Mouse (Mus musculus) midbrain, postnatal 0 days (tissue): ENCODE data around the gene Homez. TPM values are rescaled to one million over a fixed set of nuclear protein-coding genes. Genes with fewer than 3 reads are reported as not detected.

Experiments
- ATAC-seq: fragments of 200-750 bp; cut with Nextera tagmentation; 2 replicates; pipeline ENCODE4 v1.8.0; 2017; ENCODE audit warnings: moderate number of reproducible peaks, mild to moderate bottlenecking, moderate TSS enrichment, moderate library complexity; ENCODE audit not compliant: low FRiP score
- DNase-seq: peaks from one replicate; pipeline ENCODE4 v3.0.0-alpha.2; 2015; ENCODE audit warnings: low spot score
- H3K27ac ChIP-seq: fragments of 300-500 bp; sonication (generic); 2 replicates; pipeline ENCODE4 v1.5.1; 2014; ENCODE audit warnings: low read depth, mild to moderate bottlenecking, low read length, mixed read lengths
- H3K27me3 ChIP-seq: fragments of 300-500 bp; sonication (generic); 2 replicates; pipeline ENCODE4 v1.6.1; 2014; ENCODE audit warnings: low read length, control low read depth, mixed read lengths; ENCODE audit not compliant: insufficient read depth
- H3K36me3 ChIP-seq: fragments of 300-500 bp; sonication (generic); 2 replicates; pipeline ENCODE4 v1.6.1; 2014; ENCODE audit warnings: low read length, control low read depth, mixed read lengths; ENCODE audit not compliant: insufficient read depth
- H3K4me1 ChIP-seq: fragments of 300-500 bp; sonication (generic); 2 replicates; pipeline ENCODE4 v1.6.1; 2014; ENCODE audit warnings: mild to moderate bottlenecking, control low read depth, antibody characterized with exemption, low read length, mixed read lengths; ENCODE audit not compliant: insufficient read depth
- H3K4me2 ChIP-seq: fragments of 300-500 bp; sonication (generic); 2 replicates; pipeline ENCODE4 v1.6.1; 2014; ENCODE audit warnings: low read depth, mild to moderate bottlenecking, low read length, mixed read lengths; ENCODE audit not compliant: poor library complexity, severe bottlenecking
- H3K4me3 ChIP-seq: fragments of 300-500 bp; sonication (generic); 2 replicates; pipeline ENCODE4 v1.5.1; 2014; ENCODE audit warnings: low read depth, mild to moderate bottlenecking, low read length, moderate library complexity
- H3K9ac ChIP-seq: fragments of 300-500 bp; sonication (generic); replicated peaks from 2 replicates; pipeline ENCODE4 v1.6.1; 2014; ENCODE audit warnings: mild to moderate bottlenecking, low read length, moderate library complexity, mixed read lengths; ENCODE audit not compliant: poor library complexity, severe bottlenecking
- H3K9me3 ChIP-seq: fragments of 300-500 bp; sonication (generic); 2 replicates; pipeline ENCODE4 v1.6.1; 2016; ENCODE audit warnings: low read length, control low read depth
- CTCF ChIP-seq: IDR thresholded peaks from 2 replicates; pipeline ENCODE4 v1.5.1; 2016; ENCODE audit warnings: antibody characterized with exemption, mild to moderate bottlenecking
- WGBS: fragments of 180-500 bp; shearing (Covaris S2); extraction: QIAGEN DNeasy Blood & Tissue Kit; methylation state at CpG from one replicate; pipeline ENCODE4 v1.1.7; 2014; 5-methylcytosine and 5-hydroxymethylcytosine counted together
- polyA plus RNA-seq: library from polyadenylated mRNA; unstranded; fragments of >200 nt; fragmentation: Nextera tagmentation; extraction: Ambion mirVana; gene quantifications from 2 replicates; pipeline ENCODE4 v1.2.1, GENCODE M21; 2015
- total RNA-seq: library from RNA; depleted of rRNA; stranded (reverse); fragments of >200 nt; gene quantifications from 2 replicates; pipeline ENCODE4 v1.2.3, GENCODE M21; 2014

Gene Homez
- total and polyA plus RNA-seq, 2 experiments from 2014 or later, result 8.0 to 9.4 TPM

DNA sequence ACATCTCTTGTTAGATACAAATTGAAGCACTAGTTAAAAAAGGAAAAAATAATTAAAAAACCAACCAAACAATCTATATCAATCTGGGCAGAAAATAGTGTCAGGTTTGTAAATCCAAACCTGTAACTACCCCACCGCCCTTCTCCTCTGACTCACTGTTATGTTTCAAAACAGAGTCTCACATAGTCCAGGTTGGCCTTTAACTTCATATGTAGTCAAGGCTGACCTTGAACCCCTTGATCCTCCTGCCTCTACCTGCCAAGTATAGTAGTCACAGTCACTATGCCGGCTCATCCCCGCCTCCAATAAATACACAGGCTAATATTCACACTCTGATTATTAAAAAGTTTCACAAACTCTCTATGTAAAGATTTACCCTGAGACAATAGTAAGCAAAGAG, 15.0 kb downstream of the Homez start:
- no peak for TF ChIP-seq CTCF
- no peak overlapping the region for H3K4me2 ChIP-seq
- ATAC-seq (no peak), DNase-seq (no peak)
- H3K36me3 ChIP-seq, result peaks cover 17% of the 10 kb centered on the region; the same call in 1 of the 2 replicates
- H3K27ac ChIP-seq, result no peak overlapping the region
- no peaks in the 10 kb centered on the region for H3K9me3 ChIP-seq
- WGBS, result 96% methylated on average over 3 of the region's 3 CpGs
- H3K9ac ChIP-seq, result no peak overlapping the region
- no peaks in the 10 kb centered on the region for H3K4me1 ChIP-seq
- H3K27me3 ChIP-seq, result no peaks in the 10 kb centered on the region
- no peak overlapping the region for H3K4me3 ChIP-seq

DNA sequence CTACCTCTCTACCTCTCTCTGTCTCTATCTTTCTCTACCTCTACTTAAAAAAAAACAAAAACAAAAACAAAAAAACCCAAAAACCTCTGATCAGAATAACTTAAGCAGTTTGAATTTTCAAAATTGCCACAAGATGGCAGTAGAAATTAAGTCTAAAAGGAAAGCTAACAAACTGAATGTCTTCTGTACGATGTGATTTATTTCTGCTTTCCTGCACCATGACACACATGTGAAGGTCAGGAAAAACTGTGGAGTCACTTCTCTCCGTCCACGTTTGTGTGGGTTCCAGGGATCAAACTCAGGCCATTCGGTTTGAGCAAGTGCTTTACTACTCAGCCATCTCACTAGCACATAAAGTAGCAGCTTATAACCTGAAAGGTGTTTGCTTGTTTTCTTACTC, 27.3 kb downstream of the Homez start:
- peak; percentile 80 for DNase-seq
- H3K4me3 ChIP-seq, result no peak overlapping the region
- H3K36me3 ChIP-seq, result no peaks in the 10 kb centered on the region
- H3K9me3 ChIP-seq, result no peaks in the 10 kb centered on the region
- H3K4me1 ChIP-seq, result no peaks in the 10 kb centered on the region
- peak; percentile 49; the same call in 1 of the 2 replicates for ATAC-seq
- no peaks in the 10 kb centered on the region for H3K27me3 ChIP-seq
- no peak overlapping the region for H3K27ac ChIP-seq
- H3K9ac ChIP-seq, result no peak overlapping the region
- TF ChIP-seq CTCF, result peak; percentile 73
- H3K4me2 ChIP-seq, result no peak overlapping the region
- WGBS, result 1% methylated on average over 4 of the region's 4 CpGs

DNA sequence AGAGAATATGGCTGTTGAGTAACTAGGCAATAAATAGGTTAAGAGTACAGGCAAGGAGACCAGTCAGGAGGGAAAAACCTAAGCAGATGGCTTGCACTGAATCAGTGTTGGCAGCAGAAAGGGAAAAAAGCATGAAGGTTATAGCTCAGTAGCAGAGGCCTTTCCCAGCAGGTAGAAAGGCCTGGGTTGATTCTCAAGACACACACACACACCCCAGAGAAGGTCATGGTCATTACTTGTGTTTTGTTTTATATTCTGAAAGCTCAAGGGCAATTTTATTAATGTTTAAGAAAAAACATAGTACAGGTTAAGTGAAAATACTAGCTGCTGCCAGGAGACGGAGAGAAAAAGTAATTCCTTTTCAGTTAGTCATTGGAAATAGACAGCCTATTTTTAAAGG, 47.0 kb downstream of the Homez start:
- H3K27ac ChIP-seq, result no peak overlapping the region
- H3K4me1 ChIP-seq, result no peaks in the 10 kb centered on the region
- no peak for ATAC-seq
- no peak overlapping the region for H3K4me3 ChIP-seq
- TF ChIP-seq CTCF, result no peak
- H3K4me2 ChIP-seq, result no peak overlapping the region
- H3K27me3 ChIP-seq, result no peaks in the 10 kb centered on the region
- H3K36me3 ChIP-seq, result no peaks in the 10 kb centered on the region
- no peak for DNase-seq
- 98% methylated on average over 1 of the region's 1 CpGs for WGBS
- no peaks in the 10 kb centered on the region for H3K9me3 ChIP-seq
- no peak overlapping the region for H3K9ac ChIP-seq

DNA sequence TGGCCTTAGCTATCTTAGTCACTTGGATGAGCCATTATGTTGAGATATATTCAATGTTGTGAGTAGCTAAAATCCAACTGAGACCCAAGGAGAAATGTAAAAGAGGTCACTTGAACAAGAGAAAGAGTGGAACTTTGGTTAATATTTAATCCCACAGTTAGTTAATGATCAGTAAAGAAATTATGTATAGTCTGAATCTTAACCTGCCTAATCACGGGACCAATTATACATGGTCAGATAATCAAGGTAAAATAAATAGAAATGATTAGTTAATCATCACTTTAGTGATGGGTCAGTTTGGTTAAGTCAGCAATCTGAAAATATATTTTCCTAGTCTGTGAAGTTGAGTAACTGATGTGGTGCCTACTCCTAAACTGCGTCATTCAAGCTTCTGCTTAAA, 48.5 kb downstream of the Homez start:
- H3K27me3 ChIP-seq, result no peaks in the 10 kb centered on the region
- no peaks in the 10 kb centered on the region for H3K9me3 ChIP-seq
- no peak overlapping the region for H3K27ac ChIP-seq
- no peak overlapping the region for H3K4me2 ChIP-seq
- WGBS, result 87% methylated on average over 2 of the region's 2 CpGs
- H3K4me3 ChIP-seq, result no peak overlapping the region
- TF ChIP-seq CTCF, result no peak
- no peaks in the 10 kb centered on the region for H3K4me1 ChIP-seq
- DNase-seq, result no peak
- ATAC-seq, result no peak
- no peak overlapping the region for H3K9ac ChIP-seq
- no peaks in the 10 kb centered on the region for H3K36me3 ChIP-seq

DNA sequence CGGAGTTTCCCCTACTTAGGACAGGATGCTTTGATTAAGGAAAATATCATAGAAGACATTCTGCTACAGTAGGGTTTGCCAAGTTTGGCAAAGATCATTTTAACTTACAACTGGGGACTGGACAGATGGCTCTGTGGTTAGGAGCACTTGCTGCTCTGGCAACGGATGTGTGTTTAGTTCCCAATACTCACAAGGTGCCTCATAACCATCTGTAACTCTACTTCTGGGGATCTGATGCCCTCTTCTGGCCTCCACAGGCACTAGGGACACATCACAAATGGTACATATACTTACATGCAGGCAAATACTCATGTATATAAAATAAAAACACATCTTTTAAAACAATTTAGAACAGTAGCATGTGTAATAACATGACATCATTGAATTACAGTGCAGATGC, 53.0 kb downstream of the Homez start:
- H3K4me3 ChIP-seq, result no peak overlapping the region
- H3K27me3 ChIP-seq, result no peaks in the 10 kb centered on the region
- H3K9me3 ChIP-seq, result no peaks in the 10 kb centered on the region
- DNase-seq, result peak; percentile 45
- peak; percentile 75 for TF ChIP-seq CTCF
- ATAC-seq, result no peak
- no peaks in the 10 kb centered on the region for H3K36me3 ChIP-seq
- H3K27ac ChIP-seq, result no peak overlapping the region
- 54% methylated on average over 2 of the region's 2 CpGs for WGBS
- no peaks in the 10 kb centered on the region for H3K4me1 ChIP-seq
- no peak overlapping the region for H3K9ac ChIP-seq
- no peak overlapping the region for H3K4me2 ChIP-seq

DNA sequence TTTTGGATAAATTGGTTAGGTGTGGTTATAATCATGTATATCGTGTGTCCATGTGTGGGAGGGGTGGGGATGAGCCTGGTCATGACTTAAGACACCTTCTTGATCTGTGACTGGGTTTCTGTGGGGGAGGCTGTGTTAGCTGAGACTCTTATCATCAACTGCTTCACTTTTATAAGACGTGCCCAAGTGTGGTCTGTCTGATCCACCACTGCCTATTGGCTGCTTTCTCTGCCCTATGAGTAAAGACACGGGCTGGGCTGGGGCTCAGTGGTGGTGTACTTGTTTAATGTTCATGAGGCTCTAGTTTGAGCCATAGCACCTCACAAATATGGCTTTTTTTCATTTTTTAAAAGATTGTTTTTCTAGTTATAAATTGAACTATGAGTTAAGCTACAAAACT, 55.0 kb downstream of the Homez start:
- TF ChIP-seq CTCF, result no peak

DNA sequence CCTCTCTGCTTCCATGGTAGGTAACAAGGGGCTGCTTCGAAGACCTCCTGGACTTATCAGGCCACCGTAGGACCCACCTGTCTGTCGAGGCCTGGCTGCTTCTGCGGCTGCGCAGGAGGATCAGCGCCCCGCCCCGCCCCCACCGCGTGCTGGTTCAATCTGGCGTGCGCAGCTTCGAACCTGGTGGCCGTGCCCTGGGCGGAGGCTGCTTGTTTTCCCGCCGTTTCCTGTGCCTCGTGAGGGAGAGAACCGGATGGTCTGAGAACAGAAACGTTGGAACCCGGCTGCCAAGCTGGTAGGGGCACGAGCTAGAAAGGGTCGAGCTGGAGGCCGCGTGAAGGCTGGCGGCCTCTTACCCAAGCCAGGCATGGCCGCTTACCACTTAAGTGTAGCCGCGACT, 56.8 kb downstream of the Homez start, which contains the start of gene Rnf212b:
TSS of gene Rnf212b (plus strand) at position 151 of the 400 bp plus-strand sequence.
- Histone ChIP-seq H3K4me1 (no peaks in the 10 kb centered on the region), H3K4me2 (no peak within 1 kb of the TSS), H3K4me3 (no peak within 1 kb of the TSS), H3K36me3 (no peaks in the 10 kb centered on the region), H3K9ac (no peak within 1 kb of the TSS), H3K27me3 (no peaks in the 10 kb centered on the region), H3K27ac (no peak within 1 kb of the TSS), H3K9me3 (no peaks in the 10 kb centered on the region)
- WGBS, result 87% methylated on average over 29 of the region's 29 CpGs
- TF ChIP-seq CTCF, result no peak
- DNase-seq (no peak), ATAC-seq (no peak)

More for the DNA sequence above, 55.0 kb downstream of the Homez start:
- DNase-seq (no peak), ATAC-seq (no peak)
- 73% methylated on average over 3 of the region's 3 CpGs for WGBS
- H3K4me2 ChIP-seq, result no peak overlapping the region
- H3K9ac ChIP-seq, result no peak overlapping the region
- H3K4me1 ChIP-seq, result no peaks in the 10 kb centered on the region
- no peaks in the 10 kb centered on the region for H3K27me3 ChIP-seq
- no peaks in the 10 kb centered on the region for H3K36me3 ChIP-seq
- H3K9me3 ChIP-seq, result no peaks in the 10 kb centered on the region
- no peak overlapping the region for H3K4me3 ChIP-seq
- no peak overlapping the region for H3K27ac ChIP-seq
